Mouse (Mus musculus): ENCODE results near the gene Gpld1. TPM values are rescaled to one million over a fixed set of nuclear protein-coding genes. Genes with fewer than 3 reads are reported as not detected.
A peak's percentile ranks its signal among the peaks of the same experiment; 100 is the strongest.

Gpld1 gene
- total RNA-seq, 2 experiments from 2014 or later, result 0.40 to 0.54 TPM

DNA sequence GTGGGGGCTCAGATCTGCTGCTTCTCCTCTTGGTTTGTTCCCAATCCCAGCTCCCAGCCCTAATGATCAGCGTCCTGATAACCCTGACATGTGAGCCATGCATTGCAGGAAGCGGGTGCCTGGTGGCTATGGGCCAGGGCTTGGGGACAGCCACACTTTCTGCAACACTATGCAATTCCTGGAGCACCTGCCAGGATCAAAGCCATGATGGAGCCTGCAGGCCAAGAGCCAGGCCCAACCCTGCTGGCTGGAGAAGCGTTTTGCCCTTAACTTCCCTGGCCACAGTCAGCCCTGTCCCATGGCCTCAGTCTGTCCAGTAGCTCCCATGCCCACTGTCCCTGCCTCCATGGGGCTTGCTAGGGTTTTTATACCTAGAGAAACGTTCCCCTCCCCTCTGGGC, 79.4 kb downstream of the Gpld1 start:
- no peak for DNase-seq

DNA sequence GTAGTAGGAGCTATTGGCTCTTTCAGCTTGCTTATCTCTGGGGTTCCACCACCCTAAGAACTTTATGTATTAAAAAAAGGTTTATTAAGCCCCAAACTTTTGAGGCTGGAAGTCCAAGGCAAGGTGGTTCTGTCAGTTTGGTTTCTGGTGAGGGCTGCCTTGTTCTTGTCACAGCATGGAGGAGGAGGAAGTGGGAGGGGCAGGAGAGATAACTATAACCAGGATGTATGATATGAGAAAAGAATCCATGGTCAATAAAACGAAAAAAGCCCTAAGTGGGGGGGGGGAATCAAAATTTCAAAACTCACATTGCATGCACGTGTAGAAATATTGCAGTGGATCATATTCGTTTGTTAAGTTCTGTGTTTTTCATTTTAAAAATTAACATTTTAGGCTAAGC, 80.2 kb downstream of the Gpld1 start:
- no peak for DNase-seq

DNA sequence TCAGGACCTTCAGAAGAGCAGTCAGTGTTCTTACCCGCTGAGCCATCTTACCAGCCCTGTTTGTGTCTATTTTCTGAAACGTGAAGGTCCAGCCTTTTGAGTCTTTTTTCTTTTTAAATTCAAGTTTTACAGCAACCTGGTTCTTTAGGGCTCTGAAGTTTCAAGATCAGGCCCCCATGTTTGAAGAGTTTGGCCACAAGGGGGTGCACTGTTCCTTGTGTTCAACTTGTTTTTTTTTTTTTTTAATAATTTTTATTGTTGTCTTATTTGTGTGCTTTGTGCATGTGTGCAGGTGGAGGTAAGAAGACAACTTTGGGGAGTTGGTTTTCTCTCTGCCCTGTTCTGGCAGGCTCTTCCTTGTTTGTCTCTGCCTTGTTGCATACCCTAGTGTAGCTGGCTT, 81.7 kb downstream of the Gpld1 start:
- peak; percentile 45 for DNase-seq

DNA sequence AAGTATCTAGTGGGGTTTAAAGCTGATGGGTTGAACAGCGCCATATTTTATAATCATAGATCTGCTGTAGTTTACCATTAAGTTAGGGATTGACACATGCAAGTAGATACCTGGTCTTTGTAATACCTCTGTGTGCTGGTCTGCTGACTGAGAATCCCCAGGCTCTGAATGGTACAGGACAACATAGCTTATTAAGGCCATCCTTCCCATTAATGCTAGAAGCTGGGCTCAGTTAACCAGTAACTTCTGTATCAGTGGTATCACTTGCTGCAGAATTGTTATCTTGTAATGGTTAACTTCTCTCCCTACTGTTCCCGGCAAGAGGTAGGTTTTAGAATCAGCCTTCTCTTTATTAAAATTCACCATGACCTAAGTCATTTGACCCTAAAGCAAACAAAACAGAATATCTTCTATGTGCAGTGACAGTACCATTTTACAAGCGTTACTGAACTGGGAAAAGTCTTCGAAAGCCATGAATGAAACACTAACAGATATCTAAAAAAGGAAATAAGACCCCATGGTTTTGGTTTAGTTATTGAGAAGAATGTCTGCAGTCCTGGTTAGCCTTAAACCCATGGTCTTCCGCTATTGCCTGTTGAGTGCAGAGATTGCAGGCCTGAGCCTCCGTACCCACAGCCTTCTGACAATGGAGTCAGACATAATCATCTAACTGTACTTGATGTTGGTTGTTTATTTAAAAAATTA, 83.6 kb downstream of the Gpld1 start:
- no peak for DNase-seq

DNA sequence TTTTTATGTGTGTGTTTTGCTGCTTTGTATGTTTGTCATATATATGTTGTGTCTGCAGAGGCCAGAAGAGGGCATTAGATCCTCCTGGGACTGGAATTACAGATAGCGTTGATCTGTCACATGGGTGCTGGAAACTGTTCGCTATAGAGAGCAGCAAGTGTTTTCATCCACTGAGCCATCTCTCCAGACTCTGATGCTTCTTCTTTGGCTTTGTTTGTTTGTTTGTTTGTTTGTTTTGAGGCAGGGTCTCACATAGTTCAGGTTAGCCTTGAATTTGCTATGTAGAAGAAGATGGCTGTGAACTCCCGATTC, 84.1 kb downstream of the Gpld1 start:
- no peak for DNase-seq

DNA sequence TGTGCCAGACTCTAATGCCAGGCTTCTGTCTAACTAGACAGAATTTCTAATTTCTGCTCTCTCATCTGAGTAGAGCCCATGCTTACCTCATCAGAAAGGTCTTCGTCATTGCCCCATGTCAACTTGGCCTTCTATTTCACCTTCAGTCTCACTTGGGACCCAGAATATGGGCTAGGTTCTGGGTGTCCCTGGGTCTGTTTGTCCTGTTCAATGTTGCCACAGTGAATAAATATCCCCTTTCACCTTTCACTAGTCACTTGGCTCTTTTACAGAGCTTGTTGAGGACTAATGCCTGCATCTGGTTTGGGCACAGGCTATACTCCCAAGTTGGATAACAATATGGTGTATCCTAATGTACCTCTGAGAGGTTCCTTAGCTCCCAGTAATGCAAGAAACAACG, 96.5 kb downstream of the Gpld1 start:
- no peak for DNase-seq

Other genes with a start within 250 kb of the Gpld1 start
- not detected for gene Armh2, start 201.9 kb upstream of the Gpld1 start, total RNA-seq (2021)
- gene Gmnn, start 181.2 kb upstream of the Gpld1 start, total RNA-seq (2021), result 1 to 10 TPM; 3.7 to 5.6 TPM
- gene BC005537, start 141.5 kb upstream of the Gpld1 start, total RNA-seq (2021), result 10 to 100 TPM; 61.1 to 71.3 TPM
- 10 to 100 TPM; 90.3 to 97.4 TPM for gene Acot13, start 111.6 kb upstream of the Gpld1 start, total RNA-seq (2021)
- gene Tdp2, start 111.5 kb upstream of the Gpld1 start, total RNA-seq (2021), result 10 to 100 TPM; 10.8 to 12.4 TPM
- gene D130043K22Rik, start 98.0 kb upstream of the Gpld1 start, total RNA-seq (2021), result under 1 TPM; 0.05 to 0.07 TPM
- gene Aldh5a1, start 5.5 kb upstream of the Gpld1 start, total RNA-seq (2021), result 1 to 10 TPM; 3.0 to 3.3 TPM
- gene Mrs2, start 77.2 kb downstream of the Gpld1 start, total RNA-seq (2021), result 10 to 100 TPM; 22.9 to 31.8 TPM
- gene Dcdc2a, start 112.9 kb downstream of the Gpld1 start, total RNA-seq (2021), result under 1 TPM; 0.07 to 0.14 TPM